Mouse (Mus musculus): ENCODE results near the gene Cyren. TPM values are rescaled to one million over a fixed set of nuclear protein-coding genes. Genes with fewer than 3 reads are reported as not detected.

Gene Cyren
- polyA plus RNA-seq, 1 experiment: 1.4 TPM

- no peaks in the 10 kb centered on the region for H3K9me3 ChIP-seq (ENCODE audit: control insufficient read depth, low read length)
- peaks cover 79% of the 10 kb centered on the region for H3K4me1 ChIP-seq (ENCODE audit: control insufficient read depth)
- H3K36me3 ChIP-seq (ENCODE audit: control insufficient read depth): peaks cover 39% of the 10 kb centered on the region
- peak within 1 kb of the TSS; percentile 97 for H3K4me3 ChIP-seq (replicated peaks)
- no peaks in the 10 kb centered on the region for H3K27me3 ChIP-seq (ENCODE audit: control insufficient read depth)
- TF ChIP-seq GATA1 (IDR thresholded peaks at IDR 0.05; ENCODE audit: low read length): no peak
- TF ChIP-seq TAL1 (IDR thresholded peaks at IDR 0.05; ENCODE audit: low read length): no peak
Measured at GRCm38 (mm10) chr6:34910371-34911219, 32.7 kb upstream of the Cyren start, which contains the start of gene Wdr91. Gene Wdr91 (minus strand): TSS chr6:34910876.

DNA sequence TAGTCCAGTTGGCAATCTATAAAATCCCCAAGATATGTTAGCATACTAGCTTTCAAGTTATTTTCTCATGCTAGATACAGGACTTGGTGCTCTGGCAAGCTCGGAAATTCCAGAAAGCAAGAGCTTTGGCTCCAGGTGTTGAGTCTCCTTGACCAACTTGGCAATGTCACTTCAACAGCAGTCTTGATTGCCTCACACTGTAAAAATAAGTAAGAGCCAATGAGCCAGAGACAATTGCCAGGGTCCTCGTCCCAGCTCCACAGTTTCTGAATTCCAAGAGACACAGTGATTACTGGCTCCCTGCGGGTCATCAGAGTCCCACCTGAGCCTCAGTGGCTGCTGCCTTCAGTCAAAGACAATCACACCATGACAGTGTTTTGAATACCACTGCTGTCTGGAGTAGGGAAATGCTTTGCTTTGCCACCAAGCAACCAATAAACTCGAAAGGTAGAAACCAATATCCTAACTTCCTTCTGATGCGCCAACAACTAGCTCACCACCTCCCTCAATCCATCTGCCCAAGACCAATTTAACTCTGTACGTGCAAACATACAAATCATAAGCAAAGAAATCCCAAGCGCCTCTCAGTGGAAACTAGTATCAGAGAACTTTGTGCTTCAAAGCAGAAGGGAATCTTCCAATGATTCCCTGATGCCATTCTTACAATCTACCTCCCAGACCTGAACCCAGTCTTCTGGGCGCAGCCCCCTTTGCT is 31.9 kb upstream of the Cyren start:
- TF ChIP-seq GATA1 (IDR thresholded peaks at IDR 0.05; ENCODE audit: low read length): no peak
- TF ChIP-seq TAL1 (IDR thresholded peaks at IDR 0.05; ENCODE audit: low read length): no peak
- Histone ChIP-seq H3K4me3 (replicated peaks) (peak overlapping the region; percentile 97), H3K4me1 (ENCODE audit: control insufficient read depth) (peaks cover 82% of the 10 kb centered on the region), H3K9me3 (ENCODE audit: control insufficient read depth, low read length) (no peaks in the 10 kb centered on the region), H3K27me3 (ENCODE audit: control insufficient read depth) (no peaks in the 10 kb centered on the region), H3K36me3 (ENCODE audit: control insufficient read depth) (peaks cover 47% of the 10 kb centered on the region)

- no peaks in the 10 kb centered on the region for H3K27me3 ChIP-seq (ENCODE audit: control insufficient read depth)
- H3K36me3 ChIP-seq (ENCODE audit: control insufficient read depth): peaks cover 67% of the 10 kb centered on the region
- peak overlapping the region; percentile 55 for H3K4me3 ChIP-seq (replicated peaks)
- peaks cover 85% of the 10 kb centered on the region for H3K4me1 ChIP-seq (ENCODE audit: control insufficient read depth)
- no peak for TF ChIP-seq TAL1 (IDR thresholded peaks at IDR 0.05; ENCODE audit: low read length)
- H3K9me3 ChIP-seq (ENCODE audit: control insufficient read depth, low read length): no peaks in the 10 kb centered on the region
Measured at GRCm38 (mm10) chr6:34907696-34908260, 29.9 kb upstream of the Cyren start.

GRCm38 (mm10) chr6:34907121-34907614 is 29.3 kb upstream of the Cyren start:
- Histone ChIP-seq H3K4me3 (replicated peaks) (peak overlapping the region; percentile 55), H3K27me3 (ENCODE audit: control insufficient read depth) (no peaks in the 10 kb centered on the region), H3K36me3 (ENCODE audit: control insufficient read depth) (peaks cover 73% of the 10 kb centered on the region), H3K4me1 (ENCODE audit: control insufficient read depth) (peaks cover 87% of the 10 kb centered on the region), H3K9me3 (ENCODE audit: control insufficient read depth, low read length) (no peaks in the 10 kb centered on the region)
- peak; percentile 67 for TF ChIP-seq TAL1 (IDR thresholded peaks at IDR 0.05; ENCODE audit: low read length)
- TF ChIP-seq GATA1 (IDR thresholded peaks at IDR 0.05; ENCODE audit: low read length): peak; percentile 52

GRCm38 (mm10) chr6:34906661-34907060 is 28.8 kb upstream of the Cyren start:
- no peaks in the 10 kb centered on the region for H3K27me3 ChIP-seq (ENCODE audit: control insufficient read depth)
- H3K4me3 ChIP-seq (replicated peaks): peak overlapping the region; percentile 55
- H3K4me1 ChIP-seq (ENCODE audit: control insufficient read depth): peaks cover 88% of the 10 kb centered on the region
- TF ChIP-seq TAL1 (IDR thresholded peaks at IDR 0.05; ENCODE audit: low read length) (no peak), GATA1 (IDR thresholded peaks at IDR 0.05; ENCODE audit: low read length) (no peak)
- peaks cover 78% of the 10 kb centered on the region for H3K36me3 ChIP-seq (ENCODE audit: control insufficient read depth)
- no peaks in the 10 kb centered on the region for H3K9me3 ChIP-seq (ENCODE audit: control insufficient read depth, low read length)

- Histone ChIP-seq H3K9me3 (ENCODE audit: control insufficient read depth, low read length) (no peaks in the 10 kb centered on the region), H3K36me3 (ENCODE audit: control insufficient read depth) (peaks cover 83% of the 10 kb centered on the region), H3K27me3 (ENCODE audit: control insufficient read depth) (no peaks in the 10 kb centered on the region), H3K4me3 (replicated peaks) (no peak overlapping the region), H3K4me1 (ENCODE audit: control insufficient read depth) (peaks cover 84% of the 10 kb centered on the region)
- TF ChIP-seq GATA1 (IDR thresholded peaks at IDR 0.05; ENCODE audit: low read length): no peak
- no peak for TF ChIP-seq TAL1 (IDR thresholded peaks at IDR 0.05; ENCODE audit: low read length)
Measured at GRCm38 (mm10) chr6:34906125-34906524, 28.3 kb upstream of the Cyren start.

DNA sequence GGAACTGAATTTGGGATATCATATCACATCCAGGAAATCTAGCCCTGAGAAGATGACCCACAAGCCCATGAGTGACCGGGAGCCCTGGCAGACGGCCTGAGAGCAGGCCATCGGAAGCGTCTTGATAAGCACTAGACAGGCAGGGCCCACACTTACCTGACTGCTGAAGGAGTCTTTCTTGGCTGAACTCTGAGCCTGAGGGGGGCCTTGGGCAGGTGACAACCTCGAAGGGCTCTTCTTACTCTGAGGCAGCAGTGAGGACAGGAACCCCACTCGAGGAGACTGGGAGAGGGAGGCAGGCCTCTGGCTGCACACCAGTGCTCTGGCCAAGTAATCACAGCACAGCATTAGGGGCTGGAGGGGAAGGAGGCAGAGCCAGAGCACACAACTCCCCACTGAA is 26.5 kb upstream of the Cyren start:
- Histone ChIP-seq H3K9me3 (ENCODE audit: control insufficient read depth, low read length) (no peaks in the 10 kb centered on the region), H3K36me3 (ENCODE audit: control insufficient read depth) (peaks cover 99% of the 10 kb centered on the region), H3K4me1 (ENCODE audit: control insufficient read depth) (peaks cover 70% of the 10 kb centered on the region), H3K4me3 (replicated peaks) (no peak overlapping the region), H3K27me3 (ENCODE audit: control insufficient read depth) (no peaks in the 10 kb centered on the region)
- TF ChIP-seq TAL1 (IDR thresholded peaks at IDR 0.05; ENCODE audit: low read length): no peak
- TF ChIP-seq GATA1 (IDR thresholded peaks at IDR 0.05; ENCODE audit: low read length): no peak

DNA sequence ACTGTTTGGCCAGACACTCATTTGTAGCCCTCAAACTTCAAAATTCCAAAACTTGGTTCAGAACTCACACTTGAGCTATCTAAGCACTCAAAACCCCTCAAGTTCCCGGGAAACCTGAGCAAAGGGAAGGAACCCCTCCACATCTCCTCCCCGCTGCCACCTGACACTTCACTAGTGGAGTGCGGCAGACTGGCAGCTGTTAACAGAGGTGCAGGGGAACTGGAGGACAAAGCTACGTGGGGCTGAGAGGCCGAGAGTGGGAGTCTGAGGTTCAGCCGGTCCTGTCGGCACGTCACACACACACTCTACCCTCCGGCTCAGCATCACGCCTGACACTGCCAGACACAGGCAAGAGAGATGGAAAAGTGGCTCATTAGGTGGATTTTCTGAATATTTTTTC is 26.0 kb upstream of the Cyren start:
- peaks cover 99% of the 10 kb centered on the region for H3K36me3 ChIP-seq (ENCODE audit: control insufficient read depth)
- peaks cover 69% of the 10 kb centered on the region for H3K4me1 ChIP-seq (ENCODE audit: control insufficient read depth)

DNA sequence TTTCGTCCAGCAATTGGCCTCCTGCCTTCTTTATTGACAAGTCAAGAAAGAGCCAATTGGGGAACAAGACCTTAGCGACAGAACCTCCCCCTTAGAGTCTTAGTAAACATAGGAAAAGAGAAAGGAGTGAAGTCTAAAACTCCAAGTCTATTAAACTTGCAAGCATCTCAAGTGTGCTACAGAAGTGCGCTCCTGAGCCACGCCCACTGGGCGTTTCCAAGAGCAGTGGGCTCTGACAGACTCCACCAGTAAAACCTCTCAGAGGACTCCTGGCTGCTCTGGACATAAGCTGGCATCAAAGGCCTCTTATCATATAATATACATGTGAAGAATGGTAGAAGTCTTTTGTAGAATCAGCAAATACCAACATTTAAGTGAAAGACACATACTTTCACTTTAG is 25.6 kb upstream of the Cyren start:
- Histone ChIP-seq H3K4me1 (ENCODE audit: control insufficient read depth) (peaks cover 64% of the 10 kb centered on the region), H3K27me3 (ENCODE audit: control insufficient read depth) (no peaks in the 10 kb centered on the region), H3K9me3 (ENCODE audit: control insufficient read depth, low read length) (no peaks in the 10 kb centered on the region)

More for the DNA sequence above, 26.0 kb upstream of the Cyren start:
- TF ChIP-seq GATA1 (IDR thresholded peaks at IDR 0.05; ENCODE audit: low read length) (no peak), TAL1 (IDR thresholded peaks at IDR 0.05; ENCODE audit: low read length) (no peak)
- Histone ChIP-seq H3K4me3 (replicated peaks) (no peak overlapping the region), H3K9me3 (ENCODE audit: control insufficient read depth, low read length) (no peaks in the 10 kb centered on the region), H3K27me3 (ENCODE audit: control insufficient read depth) (no peaks in the 10 kb centered on the region)

More for the DNA sequence above, 25.6 kb upstream of the Cyren start:
- no peak overlapping the region for H3K4me3 ChIP-seq (replicated peaks)
- H3K36me3 ChIP-seq (ENCODE audit: control insufficient read depth): peaks cover 98% of the 10 kb centered on the region
- no peak for TF ChIP-seq GATA1 (IDR thresholded peaks at IDR 0.05; ENCODE audit: low read length)
